Mouse (Mus musculus): ENCODE measurements at regions not wholly inside any gene's neighbourhood (a gene's known extent, or its start where the extent isn't known, plus 50 kb on each side); places are given as distances from the start of the nearest gene placed in this dataset.
A peak's percentile ranks its signal among the peaks of the same experiment; 100 is the strongest.

GRCm38 (mm10) chr2:116983821-116984351 lies 105.4 kb downstream of the Tmco5 start:
- H3K4me3 ChIP-seq, result no peak overlapping the region
- peaks cover 5% of the 10 kb centered on the region; the same call in 1 of the 2 replicates for H3K4me1 ChIP-seq
- no peaks in the 10 kb centered on the region for H3K27me3 ChIP-seq (replicated peaks)
- no peak overlapping the region for H3K9ac ChIP-seq
- ATAC-seq, result no peak
- H3K36me3 ChIP-seq, result no peaks in the 10 kb centered on the region
- H3K9me3 ChIP-seq (replicated peaks), result no peaks in the 10 kb centered on the region
- 31% methylated on average over 10 of the region's 10 CpGs for WGBS (ENCODE audit: insufficient replicate concordance)
- H3K27ac ChIP-seq, result no peak overlapping the region
- no peak overlapping the region for H3K4me2 ChIP-seq

- Histone ChIP-seq H3K27me3 (replicated peaks) (no peaks in the 10 kb centered on the region), H3K4me3 (no peak overlapping the region), H3K4me2 (no peak overlapping the region), H3K27ac (no peak overlapping the region), H3K9me3 (replicated peaks) (no peaks in the 10 kb centered on the region), H3K36me3 (no peaks in the 10 kb centered on the region), H3K9ac (no peak overlapping the region), H3K4me1 (peaks cover 11% of the 10 kb centered on the region; the same call in 1 of the 2 replicates)
- ATAC-seq, result no peak
- 58% methylated on average over 3 of the region's 3 CpGs for WGBS (ENCODE audit: insufficient replicate concordance)
Observed at GRCm38 (mm10) chr2:116984597-116984996, 106.1 kb downstream of the Tmco5 start.

- no peak overlapping the region for H3K27ac ChIP-seq
- no peak overlapping the region for H3K9ac ChIP-seq
- no peaks in the 10 kb centered on the region for H3K36me3 ChIP-seq
- WGBS (ENCODE audit: insufficient replicate concordance), result 13% methylated on average over 5 of the region's 5 CpGs
- no peak overlapping the region for H3K4me2 ChIP-seq
- no peaks in the 10 kb centered on the region for H3K9me3 ChIP-seq (replicated peaks)
- no peak overlapping the region for H3K4me3 ChIP-seq
- peaks cover 11% of the 10 kb centered on the region; the same call in 1 of the 2 replicates for H3K4me1 ChIP-seq
- H3K27me3 ChIP-seq (replicated peaks), result no peaks in the 10 kb centered on the region
- no peak for ATAC-seq
Observed at GRCm38 (mm10) chr2:116985549-116985948, 107.1 kb downstream of the Tmco5 start.

GRCm38 (mm10) chr2:116988953-116989674 lies 110.6 kb downstream of the Tmco5 start:
- 28% methylated on average over 8 of the region's 8 CpGs for WGBS (ENCODE audit: insufficient replicate concordance)
- no peaks in the 10 kb centered on the region for H3K9me3 ChIP-seq (replicated peaks)
- no peak overlapping the region for H3K4me3 ChIP-seq
- ATAC-seq, result 0 out of 2 replicates have a peak, but pooled peaks have one; percentile 15
- H3K36me3 ChIP-seq, result no peaks in the 10 kb centered on the region
- no peak overlapping the region for H3K27ac ChIP-seq
- no peak overlapping the region for H3K4me2 ChIP-seq
- H3K9ac ChIP-seq, result no peak overlapping the region
- H3K4me1 ChIP-seq, result peaks cover 24% of the 10 kb centered on the region
- no peaks in the 10 kb centered on the region for H3K27me3 ChIP-seq (replicated peaks)

GRCm38 (mm10) chr2:116990106-116990505 lies 111.6 kb downstream of the Tmco5 start:
- 30% methylated on average over 1 of the region's 1 CpGs for WGBS (ENCODE audit: insufficient replicate concordance)
- Histone ChIP-seq H3K36me3 (no peaks in the 10 kb centered on the region), H3K4me3 (no peak overlapping the region), H3K9me3 (replicated peaks) (no peaks in the 10 kb centered on the region), H3K27ac (no peak overlapping the region), H3K4me2 (no peak overlapping the region), H3K27me3 (replicated peaks) (no peaks in the 10 kb centered on the region), H3K9ac (no peak overlapping the region), H3K4me1 (peaks cover 24% of the 10 kb centered on the region)
- no peak for ATAC-seq

- H3K36me3 ChIP-seq, result no peaks in the 10 kb centered on the region
- no peak overlapping the region for H3K9ac ChIP-seq
- no peak overlapping the region for H3K4me2 ChIP-seq
- H3K27ac ChIP-seq, result no peak overlapping the region
- 0 out of 2 replicates have a peak, but pooled peaks cover 3% of the 10 kb centered on the region for H3K27me3 ChIP-seq (replicated peaks)
- peaks cover 25% of the 10 kb centered on the region for H3K4me1 ChIP-seq
- no peak for ATAC-seq
- no peaks in the 10 kb centered on the region for H3K9me3 ChIP-seq (replicated peaks)
- no peak overlapping the region for H3K4me3 ChIP-seq
- WGBS (ENCODE audit: insufficient replicate concordance), result 48% methylated on average over 6 of the region's 6 CpGs
Observed at GRCm38 (mm10) chr2:116991561-116992042, 113.1 kb downstream of the Tmco5 start.

- Histone ChIP-seq H3K4me3 (no peak overlapping the region), H3K27me3 (replicated peaks) (0 out of 2 replicates have a peak, but pooled peaks cover 3% of the 10 kb centered on the region), H3K9me3 (replicated peaks) (no peaks in the 10 kb centered on the region), H3K9ac (no peak overlapping the region), H3K4me1 (peaks cover 36% of the 10 kb centered on the region), H3K4me2 (no peak overlapping the region), H3K36me3 (no peaks in the 10 kb centered on the region), H3K27ac (no peak overlapping the region)
- WGBS (ENCODE audit: insufficient replicate concordance), result 62% methylated on average over 4 of the region's 4 CpGs
- no peak for ATAC-seq
Observed at GRCm38 (mm10) chr2:116993724-116994123, 115.2 kb downstream of the Tmco5 start.

- no peak overlapping the region for H3K4me3 ChIP-seq
- no peak overlapping the region for H3K9ac ChIP-seq
- no peaks in the 10 kb centered on the region for H3K9me3 ChIP-seq (replicated peaks)
- H3K4me1 ChIP-seq, result peaks cover 54% of the 10 kb centered on the region
- WGBS (ENCODE audit: insufficient replicate concordance), result 27% methylated on average over 6 of the region's 6 CpGs
- H3K27me3 ChIP-seq (replicated peaks), result 0 out of 2 replicates have a peak, but pooled peaks cover 3% of the 10 kb centered on the region
- H3K27ac ChIP-seq, result no peak overlapping the region
- H3K36me3 ChIP-seq, result no peaks in the 10 kb centered on the region
- no peak overlapping the region for H3K4me2 ChIP-seq
- ATAC-seq, result no peak
Observed at GRCm38 (mm10) chr2:116996302-116996701, 117.8 kb downstream of the Tmco5 start.

- H3K4me1 ChIP-seq, result peaks cover 45% of the 10 kb centered on the region
- H3K9ac ChIP-seq, result no peak overlapping the region
- H3K9me3 ChIP-seq (replicated peaks), result no peaks in the 10 kb centered on the region
- H3K27me3 ChIP-seq (replicated peaks), result 0 out of 2 replicates have a peak, but pooled peaks cover 3% of the 10 kb centered on the region
- H3K27ac ChIP-seq, result 0 out of 2 replicates have a peak overlapping the region, but pooled peaks have one; percentile 54
- 16% methylated on average over 1 of the region's 1 CpGs for WGBS (ENCODE audit: insufficient replicate concordance)
- H3K36me3 ChIP-seq, result no peaks in the 10 kb centered on the region
- no peak overlapping the region for H3K4me3 ChIP-seq
- peak; percentile 96 for ATAC-seq
- H3K4me2 ChIP-seq, result peak overlapping the region; percentile 29
Observed at GRCm38 (mm10) chr2:116998822-116999221, 120.3 kb downstream of the Tmco5 start.

GRCm38 (mm10) chr2:116999592-116999991 lies 121.1 kb downstream of the Tmco5 start:
- H3K27ac ChIP-seq, result no peak overlapping the region
- H3K9me3 ChIP-seq (replicated peaks), result no peaks in the 10 kb centered on the region
- ATAC-seq, result no peak
- 20% methylated on average over 5 of the region's 5 CpGs for WGBS (ENCODE audit: insufficient replicate concordance)
- peak overlapping the region; percentile 29 for H3K4me2 ChIP-seq
- no peak overlapping the region for H3K9ac ChIP-seq
- peaks cover 45% of the 10 kb centered on the region for H3K4me1 ChIP-seq
- H3K36me3 ChIP-seq, result no peaks in the 10 kb centered on the region
- no peak overlapping the region for H3K4me3 ChIP-seq
- 0 out of 2 replicates have a peak, but pooled peaks cover 3% of the 10 kb centered on the region for H3K27me3 ChIP-seq (replicated peaks)

GRCm38 (mm10) chr2:117003976-117004375 lies 117.2 kb upstream of the Spred1 start:
- Histone ChIP-seq H3K9ac (no peak overlapping the region), H3K36me3 (no peaks in the 10 kb centered on the region), H3K27ac (no peak overlapping the region), H3K4me1 (peaks cover 28% of the 10 kb centered on the region), H3K9me3 (replicated peaks) (no peaks in the 10 kb centered on the region), H3K27me3 (replicated peaks) (no peaks in the 10 kb centered on the region), H3K4me3 (no peak overlapping the region), H3K4me2 (no peak overlapping the region)
- ATAC-seq, result no peak
- WGBS (ENCODE audit: insufficient replicate concordance), result 70% methylated on average over 2 of the region's 2 CpGs

GRCm38 (mm10) chr2:117006846-117007245 lies 114.3 kb upstream of the Spred1 start:
- H3K9me3 ChIP-seq (replicated peaks), result no peaks in the 10 kb centered on the region
- H3K27me3 ChIP-seq (replicated peaks), result no peaks in the 10 kb centered on the region
- ATAC-seq, result no peak
- no peaks in the 10 kb centered on the region for H3K36me3 ChIP-seq
- no peak overlapping the region for H3K27ac ChIP-seq
- H3K9ac ChIP-seq, result no peak overlapping the region
- no peak overlapping the region for H3K4me2 ChIP-seq
- WGBS (ENCODE audit: insufficient replicate concordance), result 87% methylated on average over 2 of the region's 2 CpGs
- no peak overlapping the region for H3K4me3 ChIP-seq
- peaks cover 9% of the 10 kb centered on the region; the same call in 1 of the 2 replicates for H3K4me1 ChIP-seq

All from liver, embryonic 12.5 days (tissue).